Mouse (Mus musculus) liver, embryonic 16.5 days (tissue): ENCODE measurements around the gene Sesn1. TPM values are rescaled to one million over a fixed set of nuclear protein-coding genes. Genes with fewer than 3 reads are reported as not detected.

Source experiments
- ATAC-seq: fragments of 200-750 bp; cut with Nextera tagmentation; 2 replicates; pipeline ENCODE4 v1.8.0; 2017; ENCODE audit warnings: low read depth, mild to moderate bottlenecking, moderate number of reproducible peaks, moderate library complexity
- H3K27ac ChIP-seq: fragments of 300-500 bp; sonication (generic); 2 replicates; pipeline ENCODE4 v1.5.1; 2014; ENCODE audit warnings: mild to moderate bottlenecking, low read length
- H3K27me3 ChIP-seq: fragments of 300-500 bp; sonication (generic); 2 replicates; pipeline ENCODE4 v1.6.1; 2014; ENCODE audit warnings: low read depth, low read length, mixed read lengths; ENCODE audit not compliant: control insufficient read depth, insufficient read depth
- H3K36me3 ChIP-seq: fragments of 300-500 bp; sonication (generic); 2 replicates; pipeline ENCODE4 v1.6.1; 2014; ENCODE audit warnings: mild to moderate bottlenecking; ENCODE audit not compliant: control insufficient read depth, insufficient read depth
- H3K4me1 ChIP-seq: fragments of 300-500 bp; sonication (generic); 2 replicates; pipeline ENCODE4 v1.6.1; 2014; ENCODE audit warnings: low read depth, low read length, mixed read lengths; ENCODE audit not compliant: control insufficient read depth
- H3K4me2 ChIP-seq: fragments of 300-500 bp; sonication (generic); 2 replicates; pipeline ENCODE4 v1.6.1; 2014; ENCODE audit warnings: low read depth, low read length, mixed read lengths
- H3K4me3 ChIP-seq: fragments of 300-500 bp; sonication (generic); 2 replicates; pipeline ENCODE4 v1.5.1; 2014; ENCODE audit warnings: low read depth, mild to moderate bottlenecking, low read length
- H3K9ac ChIP-seq: fragments of 300-500 bp; sonication (generic); 2 replicates; pipeline ENCODE4 v1.6.1; 2014; ENCODE audit warnings: low read depth, low read length
- H3K9me3 ChIP-seq: fragments of 300-500 bp; sonication (generic); replicated peaks from 2 replicates; pipeline ENCODE4 v1.6.1; 2016; ENCODE audit warnings: low read length; ENCODE audit not compliant: control insufficient read depth
- WGBS: fragments of 180-500 bp; shearing (Covaris S2); extraction: QIAGEN DNeasy Blood & Tissue Kit; methylation state at CpG from one replicate; pipeline ENCODE4 v1.1.7; 2014; ENCODE audit not compliant: insufficient replicate concordance; 5-methylcytosine and 5-hydroxymethylcytosine counted together
- polyA plus RNA-seq: library from polyadenylated mRNA; unstranded; fragments of >200 nt; fragmentation: Nextera tagmentation; extraction: Ambion mirVana; gene quantifications from 2 replicates; pipeline ENCODE4 v1.2.1, GENCODE M21; 2015

Sesn1 gene
- polyA plus RNA-seq, 1 experiment from 2014 or later: 20.1 TPM

DNA sequence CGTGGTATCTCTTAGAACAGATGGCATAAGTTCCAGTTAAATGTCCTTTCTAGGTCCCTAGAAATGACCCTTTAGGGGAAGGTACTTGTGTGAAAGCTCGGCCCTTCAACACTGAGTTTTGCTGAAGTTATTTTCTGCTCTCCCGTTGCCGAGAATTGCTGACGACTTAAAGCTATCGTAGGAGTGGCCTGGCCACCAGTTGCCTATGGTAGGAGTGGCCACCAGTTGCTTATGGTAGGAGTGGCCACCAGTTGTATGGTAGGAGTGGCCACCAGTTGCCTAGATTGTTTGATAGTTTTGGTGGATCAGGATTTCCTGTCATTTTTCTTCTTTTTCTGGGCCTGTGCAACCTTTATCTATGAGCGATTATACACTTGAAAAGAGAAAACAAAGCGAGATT, 38.0 kb downstream of the Sesn1 start:
- 87% methylated on average over 8 of the region's 8 CpGs for WGBS
- Histone ChIP-seq H3K27me3 (no peaks in the 10 kb centered on the region), H3K9ac (no peak overlapping the region), H3K4me1 (peaks cover 6% of the 10 kb centered on the region), H3K4me2 (no peak overlapping the region), H3K27ac (no peak overlapping the region), H3K36me3 (no peaks in the 10 kb centered on the region), H3K9me3 (no peaks in the 10 kb centered on the region), H3K4me3 (no peak overlapping the region)
- ATAC-seq: no peak

DNA sequence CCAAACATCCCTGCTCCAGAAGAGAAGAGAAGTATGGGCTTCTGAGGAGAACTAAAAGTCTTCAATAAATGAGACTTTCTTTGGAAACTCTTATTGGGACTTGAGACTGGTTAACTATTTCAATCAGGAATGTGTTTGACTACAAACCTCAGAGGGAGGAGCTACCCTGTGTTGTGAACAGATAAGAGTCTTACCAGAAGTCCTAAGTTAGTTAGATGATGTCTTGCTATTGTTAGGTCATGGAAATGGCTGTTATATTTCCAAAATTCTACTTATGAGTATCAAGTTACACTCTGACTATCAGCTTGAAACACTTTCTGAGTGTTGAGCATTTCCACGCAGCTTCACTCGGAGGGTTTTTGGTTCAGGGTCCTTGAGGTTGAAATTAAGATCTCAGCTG, 39.0 kb downstream of the Sesn1 start:
- no peak for ATAC-seq
- Histone ChIP-seq H3K4me2 (no peak overlapping the region), H3K9me3 (no peaks in the 10 kb centered on the region), H3K4me3 (no peak overlapping the region), H3K27ac (no peak overlapping the region), H3K4me1 (peaks cover 6% of the 10 kb centered on the region), H3K27me3 (no peaks in the 10 kb centered on the region), H3K36me3 (no peaks in the 10 kb centered on the region), H3K9ac (no peak overlapping the region)
- 19% methylated on average over 2 of the region's 2 CpGs for WGBS

DNA sequence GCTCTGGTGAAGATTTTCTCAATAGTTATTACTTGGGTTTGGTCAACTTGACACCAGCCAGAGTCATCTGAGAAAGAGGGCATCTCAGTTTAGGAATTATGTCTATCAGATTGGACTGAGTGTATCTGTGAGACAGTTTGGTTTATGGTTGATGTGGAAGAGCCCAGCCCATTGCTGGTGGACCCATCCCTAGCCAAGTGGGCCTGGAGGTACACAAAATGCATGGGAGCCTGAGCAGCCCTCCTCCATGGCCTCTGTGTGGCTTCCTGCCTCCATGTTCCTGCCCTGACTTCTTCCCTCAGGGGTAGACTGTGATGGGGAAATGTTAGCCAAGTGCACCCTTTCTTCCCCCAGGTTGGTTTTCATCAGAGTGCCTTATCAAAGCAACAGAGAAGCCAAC, 50.1 kb downstream of the Sesn1 start:
- Histone ChIP-seq H3K27me3 (no peaks in the 10 kb centered on the region), H3K4me3 (no peak overlapping the region), H3K4me2 (no peak overlapping the region), H3K36me3 (no peaks in the 10 kb centered on the region), H3K4me1 (no peaks in the 10 kb centered on the region), H3K27ac (no peak overlapping the region), H3K9ac (no peak overlapping the region), H3K9me3 (no peaks in the 10 kb centered on the region)
- no peak for ATAC-seq

DNA sequence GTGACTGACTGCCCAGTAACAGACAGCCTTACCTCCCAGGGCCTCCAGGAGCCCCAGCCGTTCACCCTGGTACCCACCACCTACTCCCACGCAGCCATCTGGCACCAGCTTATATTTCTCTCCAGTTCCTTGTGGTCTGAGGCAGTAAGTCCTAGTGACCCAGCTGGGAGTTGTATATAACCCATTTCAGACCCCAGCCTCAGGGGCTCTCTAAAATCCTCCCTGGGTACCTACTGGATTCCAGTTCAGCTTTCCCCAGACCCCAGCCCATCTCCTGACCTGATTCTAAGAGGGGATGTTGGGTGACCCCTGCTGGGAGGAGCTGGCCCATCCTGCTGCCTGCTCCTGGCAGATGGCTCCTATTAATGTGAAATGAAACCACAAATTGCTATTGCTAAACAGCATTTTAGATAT, 50.5 kb downstream of the Sesn1 start:
- Histone ChIP-seq H3K27me3 (no peaks in the 10 kb centered on the region), H3K4me2 (no peak overlapping the region), H3K4me1 (no peaks in the 10 kb centered on the region), H3K9me3 (no peaks in the 10 kb centered on the region), H3K27ac (no peak overlapping the region), H3K36me3 (no peaks in the 10 kb centered on the region), H3K4me3 (no peak overlapping the region), H3K9ac (no peak overlapping the region)
- ATAC-seq: no peak
- WGBS: 71% methylated on average over 2 of the region's 2 CpGs

DNA sequence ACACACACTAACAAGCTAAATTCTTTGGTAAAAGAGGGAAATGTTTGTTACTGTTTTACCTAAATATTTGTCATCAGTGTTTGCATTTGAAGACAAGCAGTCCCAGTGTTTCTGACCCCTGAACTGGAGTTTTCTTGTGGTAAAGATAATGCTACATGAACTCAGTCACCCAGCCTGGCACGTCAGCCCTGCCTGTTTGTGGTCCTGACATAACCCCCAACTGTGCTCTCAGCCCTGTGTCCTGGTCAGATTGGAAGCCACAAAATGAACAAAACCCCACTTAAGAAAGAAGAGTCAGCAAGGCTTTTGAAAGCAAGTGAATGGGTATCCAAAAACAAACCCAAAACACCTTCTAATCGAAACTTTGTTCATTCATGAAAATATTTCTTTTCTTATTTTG, 53.3 kb downstream of the Sesn1 start:
- Histone ChIP-seq H3K4me3 (no peak overlapping the region), H3K36me3 (no peaks in the 10 kb centered on the region), H3K27ac (no peak overlapping the region), H3K9ac (no peak overlapping the region), H3K4me2 (no peak overlapping the region), H3K27me3 (no peaks in the 10 kb centered on the region), H3K4me1 (no peaks in the 10 kb centered on the region), H3K9me3 (no peaks in the 10 kb centered on the region)
- WGBS: 28% methylated on average over 2 of the region's 2 CpGs
- no peak for ATAC-seq

GRCm38 (mm10) chr10:41866069-41866837, 56.5 kb downstream of the Sesn1 start:
- ATAC-seq: no peak
- no peaks in the 10 kb centered on the region for H3K27me3 ChIP-seq
- no peaks in the 10 kb centered on the region for H3K36me3 ChIP-seq
- H3K9me3 ChIP-seq: no peaks in the 10 kb centered on the region
- H3K27ac ChIP-seq: no peak overlapping the region
- no peak overlapping the region for H3K4me3 ChIP-seq
- 69% methylated on average over 3 of the region's 3 CpGs for WGBS
- no peak overlapping the region for H3K4me2 ChIP-seq
- no peaks in the 10 kb centered on the region for H3K4me1 ChIP-seq
- no peak overlapping the region for H3K9ac ChIP-seq

DNA sequence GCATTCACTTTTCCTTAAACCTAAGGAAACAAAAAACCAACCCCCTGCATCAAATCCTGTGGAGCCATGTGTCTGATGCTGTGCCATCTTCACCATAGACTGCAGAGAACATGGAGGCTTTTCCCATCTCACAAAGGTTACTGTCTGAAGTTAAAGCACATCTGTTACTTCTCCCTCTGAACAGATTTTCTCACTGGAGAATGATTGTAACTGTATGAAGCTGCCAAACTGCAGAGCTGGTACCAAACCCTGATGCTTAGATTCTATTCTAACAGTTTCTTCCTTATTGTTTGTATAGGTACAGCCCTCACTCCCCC, 57.1 kb downstream of the Sesn1 start:
- Histone ChIP-seq H3K9ac (no peak overlapping the region), H3K9me3 (no peaks in the 10 kb centered on the region), H3K4me1 (no peaks in the 10 kb centered on the region), H3K4me2 (no peak overlapping the region), H3K4me3 (no peak overlapping the region), H3K36me3 (no peaks in the 10 kb centered on the region), H3K27me3 (no peaks in the 10 kb centered on the region), H3K27ac (no peak overlapping the region)
- ATAC-seq: no peak

DNA sequence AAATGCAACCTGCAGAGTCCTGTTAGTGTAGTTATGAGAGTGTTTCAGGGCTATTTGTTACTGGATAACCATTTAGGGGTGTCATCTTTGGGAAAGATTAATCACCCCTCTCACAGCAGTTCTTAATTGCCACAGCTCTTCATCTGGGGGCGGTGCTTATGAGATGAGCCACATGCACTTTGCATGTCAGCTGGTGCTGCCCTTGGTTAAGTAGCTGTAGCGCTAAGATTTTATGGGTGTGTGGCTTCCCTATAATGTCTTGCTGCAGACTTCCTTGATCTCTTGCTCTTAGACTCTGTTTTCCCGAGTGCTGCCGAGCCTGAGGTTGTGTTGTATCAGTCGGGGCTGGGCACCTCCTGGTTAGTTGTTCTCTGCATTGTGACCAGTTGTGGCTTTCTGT, 58.2 kb downstream of the Sesn1 start:
- H3K9ac ChIP-seq: no peak overlapping the region
- no peaks in the 10 kb centered on the region for H3K4me1 ChIP-seq
- 49% methylated on average over 5 of the region's 5 CpGs for whole genome bisulfite sequencing
- no peak overlapping the region for H3K27ac ChIP-seq
- H3K27me3 ChIP-seq: no peaks in the 10 kb centered on the region
- no peaks in the 10 kb centered on the region for H3K9me3 ChIP-seq
- no peaks in the 10 kb centered on the region for H3K36me3 ChIP-seq
- H3K4me2 ChIP-seq: no peak overlapping the region
- H3K4me3 ChIP-seq: no peak overlapping the region
- no peak for ATAC-seq

- no peak overlapping the region for H3K27ac ChIP-seq
- no peak for ATAC-seq
- H3K4me2 ChIP-seq: no peak overlapping the region
- H3K4me3 ChIP-seq: no peak overlapping the region
- H3K36me3 ChIP-seq: no peaks in the 10 kb centered on the region
- no peaks in the 10 kb centered on the region for H3K4me1 ChIP-seq
- whole genome bisulfite sequencing: 13% methylated on average over 2 of the region's 2 CpGs
- no peak overlapping the region for H3K9ac ChIP-seq
- no peaks in the 10 kb centered on the region for H3K27me3 ChIP-seq
- no peaks in the 10 kb centered on the region for H3K9me3 ChIP-seq
Observed at GRCm38 (mm10) chr10:41870101-41870500, 60.4 kb downstream of the Sesn1 start.
